8 mouse cellular contexts compared by ENCODE assay signal in genomic region chr3:52087636-52088280, GRCm38 (mm10). TPM values are rescaled to one million over a fixed set of nuclear protein-coding genes. Genes with fewer than 3 reads are reported as not detected.
A peak's percentile ranks its signal among the peaks of the same experiment; 100 is the strongest.
DNase-seq lines count a peak whose midpoint lies in the region; ATAC-seq and TF ChIP-seq lines count a peak whose summit lies in the region.

No protein-coding gene starts in this region.

- 57% methylated on average over 7 of the region's 7 CpGs for WGBS in lung, postnatal 0 days
- 66% methylated on average over 7 of the region's 7 CpGs for WGBS in limb, embryonic 15.5 days

- peak overlapping the region; percentile 93 for H3K27ac ChIP-seq in lung, postnatal 0 days (ENCODE audit: low read length)
- peak overlapping the region; percentile 74; the same call in 1 of the 2 replicates for H3K27ac ChIP-seq in limb, embryonic 15.5 days

- no peaks in the 10 kb centered on the region for H3K27me3 ChIP-seq in lung, postnatal 0 days (replicated peaks; ENCODE audit: insufficient read depth, low read length)
- H3K27me3 ChIP-seq in limb, embryonic 15.5 days = no peaks in the 10 kb centered on the region

- peak; percentile 35 to 48 for DNase-seq in cerebellum, postnatal 10 days
- no peak for DNase-seq in cerebellum, adult 8-10 months
- no peak for DNase-seq in lung, postnatal 0 days (ENCODE audit: low spot score)
- no peak for DNase-seq in lung, adult 18-20 months
- peak; percentile 51 for DNase-seq in telencephalon, adult 2 months (ENCODE audit: low read depth, low spot score)
- DNase-seq in layer of hippocampus, postnatal 10 days (ENCODE audit: low spot score in 2 of 2) = no peak
- no peak for DNase-seq in ovary, postnatal 10 days (ENCODE audit: low spot score)

- no peaks in the 10 kb centered on the region for H3K36me3 ChIP-seq in lung, postnatal 0 days (ENCODE audit: insufficient read depth, low read length)
- H3K36me3 ChIP-seq in limb, embryonic 15.5 days = no peaks in the 10 kb centered on the region

- 0 out of 2 replicates have a peak overlapping the region, but pooled peaks have one; percentile 23 for H3K9ac ChIP-seq in lung, postnatal 0 days (replicated peaks; ENCODE audit: low read depth)
- no peak overlapping the region for H3K9ac ChIP-seq in limb, embryonic 15.5 days

- TF ChIP-seq CTCF in lung, postnatal 0 days (IDR thresholded peaks at IDR 0.05) = no peak

- no peak; the same call in 1 of the 2 replicates for ATAC-seq in lung, postnatal 0 days
- no peak for ATAC-seq in limb, embryonic 15.5 days (ENCODE audit: insufficient number of reproducible peaks, low FRiP score, low TSS enrichment, low read depth)

- no peaks in the 10 kb centered on the region for H3K9me3 ChIP-seq in lung, postnatal 0 days (ENCODE audit: low read length)
- no peaks in the 10 kb centered on the region for H3K9me3 ChIP-seq in limb, embryonic 15.5 days

- H3K4me2 ChIP-seq in lung, postnatal 0 days (replicated peaks; ENCODE audit: low read depth, low read length) = peak overlapping the region; percentile 54
- H3K4me2 ChIP-seq in limb, embryonic 15.5 days = no peak overlapping the region

- peaks cover 19% of the 10 kb centered on the region; the same call in 1 of the 2 replicates for H3K4me1 ChIP-seq in lung, postnatal 0 days (ENCODE audit: insufficient read depth, low read depth, low read length)
- H3K4me1 ChIP-seq in limb, embryonic 15.5 days = peaks cover 22% of the 10 kb centered on the region

- no peak overlapping the region for H3K4me3 ChIP-seq in lung, postnatal 0 days (ENCODE audit: low read depth, low read length)
- no peak overlapping the region for H3K4me3 ChIP-seq in limb, embryonic 15.5 days

- no peak for TF ChIP-seq EP300 in lung, postnatal 0 days (IDR thresholded peaks at IDR 0.05)

RNA-seq across cellular contexts. Expression of gene Maml3, which starts 17.1 kb away (rescaled TPM):
- polyA plus RNA-seq in lung, postnatal 0 days (2015; fragmentation: Nextera tagmentation; extraction: Ambion mirVana) = 5.6 and 7.2 TPM in 2 replicates
- polyA plus RNA-seq in limb, embryonic 15.5 days (2015; fragmentation: Nextera tagmentation; extraction: Ambion mirVana) = 4.4 and 5.1 TPM in 2 replicates
- total RNA-seq in layer of hippocampus, postnatal 10 days (2021) = 1 to 10 TPM; 6.5 to 7.2 TPM

Comparison
In these comparisons a context has a peak if more than half of its experiments do, and no peak if none do; other contexts are left out.
1. DNase-seq: peak in cerebellum, postnatal 10 days (2 of 2) and telencephalon, adult 2 months (single experiment); none in cerebellum, adult 8-10 months (single experiment), lung, postnatal 0 days (single experiment), lung, adult 18-20 months (0 of 2), layer of hippocampus, postnatal 10 days (0 of 2) and ovary, postnatal 10 days (single experiment).